Mouse (Mus musculus): ENCODE data around the gene Mtif2. TPM values are rescaled to one million over a fixed set of nuclear protein-coding genes. Genes with fewer than 3 reads are reported as not detected.
A peak's percentile ranks its signal among the peaks of the same experiment; 100 is the strongest.
"Not testable (repeated sequence)": the region's sequence is repeated elsewhere in the genome, so short reads cannot be mapped to it uniquely, and the experiment has no call there.

Gene Mtif2
- 10 to 100 TPM; 29.8 to 49.8 TPM for total RNA-seq (2021)
- 6.4 and 6.9 TPM in 2 replicates for polyA plus RNA-seq (2012; rRNA removed)
- long read RNA-seq, transcript Mtif2-202 (14 exons, 2,741 nt), result major isoform, 22 of 38 reads
- long read RNA-seq, partial matches to known transcripts, result 4 of 38 reads
- long read RNA-seq, other reads (novel, unspliced or antisense), result 8 of 38 reads

GRCm38 (mm10) chr11:29525988-29526794, at the start of gene Mtif2:
Gene Mtif2, plus strand, starts transcription at chr11:29526408.
- DNase-seq, result peak; percentile 90

GRCm38 (mm10) chr11:29493135-29493534, 33.1 kb upstream of the Mtif2 start:
- DNase-seq, result no peak

GRCm38 (mm10) chr11:29496962-29497361, 29.2 kb upstream of the Mtif2 start:
- DNase-seq, result no peak

GRCm38 (mm10) chr11:29503948-29504893, 22.0 kb upstream of the Mtif2 start:
- DNase-seq, result no peak

GRCm38 (mm10) chr11:29504899-29505625, 21.1 kb upstream of the Mtif2 start:
- no peak for DNase-seq

- DNase-seq, result no peak
Measured at GRCm38 (mm10) chr11:29509421-29509820, 16.8 kb upstream of the Mtif2 start.

GRCm38 (mm10) chr11:29512818-29513535, 13.2 kb upstream of the Mtif2 start:
- DNase-seq, result no peak

GRCm38 (mm10) chr11:29514325-29514681, 11.9 kb upstream of the Mtif2 start:
- no peak for DNase-seq

GRCm38 (mm10) chr11:29514682-29515412, 11.4 kb upstream of the Mtif2 start, which contains the start of gene Prorsd1:
Gene Prorsd1, minus strand, starts transcription at chr11:29515033.
- DNase-seq, result peak; percentile 95

GRCm38 (mm10) chr11:29538201-29538600, 12.0 kb downstream of the Mtif2 start:
- no peak for DNase-seq

- DNase-seq, result no peak
Measured at GRCm38 (mm10) chr11:29544225-29544945, 18.2 kb downstream of the Mtif2 start.

GRCm38 (mm10) chr11:29545150-29545752, 19.0 kb downstream of the Mtif2 start:
- DNase-seq, result not testable (repeated sequence)

GRCm38 (mm10) chr11:29546297-29546696, 20.1 kb downstream of the Mtif2 start:
- DNase-seq, result not testable (repeated sequence)

- DNase-seq, result no peak
Measured at GRCm38 (mm10) chr11:29546762-29547161, 20.6 kb downstream of the Mtif2 start.

GRCm38 (mm10) chr11:29547249-29547751, 21.1 kb downstream of the Mtif2 start:
- DNase-seq, result no peak

GRCm38 (mm10) chr11:29547752-29548503, 21.7 kb downstream of the Mtif2 start, which contains the start of the genes Clhc1 and Rps27a:
Gene Clhc1, plus strand, starts transcription at chr11:29547950.
Gene Rps27a, minus strand, starts transcription at chr11:29548109.
- DNase-seq, result peak; percentile 94

GRCm38 (mm10) chr11:29548504-29549424, 22.6 kb downstream of the Mtif2 start:
- peak; percentile 12 for DNase-seq
